Mouse (Mus musculus) CH12.LX (cell line): Measurements from ENCODE around the gene Flot1.

ENCODE experiments used
- CHD2 ChIP-seq: IDR thresholded peaks from 2 replicates; pipeline ENCODE4 v1.6.1; 2011; ENCODE audit warnings: low read length, improper control_type of control experiment
- CTCF ChIP-seq, 2 experiments: IDR thresholded peaks in 1 of 2; conservative IDR thresholded peaks in 1 of 2; 2 replicates each; pipeline ENCODE4 v1.5.1; 2011 to 2012; ENCODE audit warnings: low read depth in 2 of 2, low read length in 2 of 2, improper control_type of control experiment in 1 of 2, inconsistent platforms in 1 of 2, mild to moderate bottlenecking in 1 of 2, moderate library complexity in 1 of 2
- E2F4 ChIP-seq: IDR thresholded peaks from 2 replicates; pipeline ENCODE4 v1.6.1; 2011; ENCODE audit warnings: low read depth, low read length, improper control_type of control experiment; ENCODE audit not compliant: insufficient replicate concordance
- EP300 ChIP-seq: IDR thresholded peaks from 2 replicates; pipeline ENCODE4 v1.6.1; 2011; ENCODE audit warnings: low read length, improper control_type of control experiment
- GABPA ChIP-seq: IDR thresholded peaks from 2 replicates; pipeline ENCODE4 v1.6.1; 2012; ENCODE audit warnings: low read depth, low read length, improper control_type of control experiment, inconsistent platforms; ENCODE audit not compliant: insufficient replicate concordance
- MYC ChIP-seq: IDR thresholded peaks from 2 replicates; pipeline ENCODE4 v1.6.1; 2011; ENCODE audit warnings: low read depth, mild to moderate bottlenecking, improper control_type of control experiment, low read length
- NRF1 ChIP-seq: IDR thresholded peaks from 2 replicates; pipeline ENCODE4 v1.6.1; 2014; ENCODE audit warnings: low read depth, mild to moderate bottlenecking, inconsistent platforms, low read length, improper control_type of control experiment, moderate library complexity
- PAX5 ChIP-seq: IDR thresholded peaks from 2 replicates; pipeline ENCODE4 v1.6.1; 2012; ENCODE audit warnings: low read length, inconsistent platforms, mixed read lengths
- POLR2A ChIP-seq: IDR thresholded peaks from 2 replicates; pipeline ENCODE4 v1.6.1; 2011; ENCODE audit warnings: low read depth, mild to moderate bottlenecking, improper control_type of control experiment, low read length
- POLR2AphosphoS2 ChIP-seq: IDR thresholded peaks from 2 replicates; pipeline ENCODE4 v1.6.1; 2011; ENCODE audit warnings: low read depth, low read length, improper control_type of control experiment
- TCF12 ChIP-seq: IDR thresholded peaks from 2 replicates; pipeline ENCODE4 v1.6.1; 2014; ENCODE audit warnings: low read depth, mild to moderate bottlenecking, inconsistent platforms, low read length, improper control_type of control experiment
- USF1 ChIP-seq: IDR thresholded peaks from 2 replicates; pipeline ENCODE4 v1.6.1; 2014; ENCODE audit warnings: low read depth, mild to moderate bottlenecking, inconsistent platforms, low read length, improper control_type of control experiment
- USF2 ChIP-seq: conservative IDR thresholded peaks from 2 replicates; pipeline ENCODE4 v1.6.1; 2011; ENCODE audit warnings: low read depth, low read length, improper control_type of control experiment
- ZKSCAN1 ChIP-seq: IDR thresholded peaks from 2 replicates; pipeline ENCODE4 v1.6.1; 2012; ENCODE audit warnings: low read depth, inconsistent platforms, low read length, improper control_type of control experiment, borderline replicate concordance

DNA sequence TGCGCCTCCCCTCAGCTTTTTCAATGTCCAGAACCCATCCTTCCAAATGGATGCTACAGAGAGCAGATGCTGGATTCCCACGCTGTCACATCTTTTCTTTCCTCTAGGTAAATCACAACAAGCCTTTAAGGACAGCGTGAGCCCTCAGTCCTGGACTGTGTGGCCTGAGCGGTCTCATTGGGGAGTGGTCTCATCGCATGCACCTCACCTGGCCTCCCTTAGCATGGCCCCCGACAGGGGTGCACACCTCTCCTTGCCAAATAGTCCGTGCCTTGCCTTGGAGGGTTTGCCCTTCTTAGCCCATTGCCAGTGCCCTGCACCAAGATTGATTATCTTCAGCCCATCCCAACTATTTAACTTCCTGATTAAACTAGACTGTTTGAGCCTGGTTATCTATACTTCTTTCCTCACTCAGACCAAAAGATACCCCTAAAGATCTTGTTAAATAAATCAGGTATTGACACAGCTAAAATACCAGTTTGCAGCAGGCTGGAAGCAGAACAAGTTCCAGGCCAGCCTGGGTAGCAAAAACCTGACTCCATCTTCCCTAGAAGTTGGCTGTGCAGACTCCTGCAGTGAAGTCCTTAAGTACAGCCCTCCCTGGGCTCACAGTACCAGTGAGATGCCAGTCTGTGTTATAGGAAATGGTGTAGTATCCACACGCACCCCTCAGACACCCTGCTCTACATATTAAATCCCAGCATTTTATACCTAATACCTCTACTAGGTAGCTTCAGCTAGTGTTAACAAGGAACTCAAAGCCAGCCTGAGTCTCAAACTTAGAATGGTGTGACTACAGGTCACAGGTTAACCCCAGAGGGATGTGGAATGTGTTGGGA, 9.6 kb downstream of the Flot1 start:
- TF ChIP-seq CTCF (conservative IDR thresholded peaks at IDR 0.05 in 1 of 2, IDR thresholded peaks at IDR 0.05 in 1 of 2; ENCODE audit: low read depth in 2 of 2, low read length in 2 of 2), result no peak
- no peak for TF ChIP-seq USF1
- TF ChIP-seq POLR2A, result peak; percentile 12
- no peak for TF ChIP-seq GABPA
- no peak for TF ChIP-seq E2F4
- no peak for TF ChIP-seq ZKSCAN1
- TF ChIP-seq EP300, result no peak
- TF ChIP-seq USF2, result no peak
- TF ChIP-seq POLR2AphosphoS2, result peak; percentile 98; the same call in 1 of the 2 replicates
- no peak for TF ChIP-seq TCF12
- TF ChIP-seq NRF1, result no peak
- TF ChIP-seq PAX5, result no peak
- TF ChIP-seq CHD2, result no peak; the same call in 1 of the 2 replicates
- no peak for TF ChIP-seq MYC
